Mouse (Mus musculus): Measurements from ENCODE around the gene Tsr2. TPM values are rescaled to one million over a fixed set of nuclear protein-coding genes. Genes with fewer than 3 reads are reported as not detected.

The Tsr2 gene
- polyA plus RNA-seq, 1 experiment from 2014 or later = 13.0 TPM

GRCm38 (mm10) chrX:151066071-151066666, 30.2 kb downstream of the Tsr2 start:
- ATAC-seq = no peak
- H3K9ac ChIP-seq (ENCODE audit: low read depth, low read length) = no peak overlapping the region
- H3K27me3 ChIP-seq (replicated peaks; ENCODE audit: control insufficient read depth, insufficient read depth, low read length) = no peaks in the 10 kb centered on the region
- H3K4me1 ChIP-seq (replicated peaks; ENCODE audit: control insufficient read depth, insufficient read depth, low read length) = no peaks in the 10 kb centered on the region
- no peak overlapping the region for H3K4me3 ChIP-seq (ENCODE audit: low read depth, low read length)
- H3K36me3 ChIP-seq (ENCODE audit: control insufficient read depth, insufficient read depth) = no peaks in the 10 kb centered on the region; the same call in 1 of the 2 replicates
- H3K9me3 ChIP-seq (ENCODE audit: control insufficient read depth) = no peaks in the 10 kb centered on the region
- H3K4me2 ChIP-seq (replicated peaks; ENCODE audit: low read depth) = no peak overlapping the region
- TF ChIP-seq CTCF (IDR thresholded peaks at IDR 0.05; ENCODE audit: low read depth) = no peak
- H3K27ac ChIP-seq (ENCODE audit: low read depth, low read length) = no peak overlapping the region
- WGBS = 87% methylated on average over 7 of the region's 7 CpGs

- 69% methylated on average over 3 of the region's 3 CpGs for WGBS
- no peak for TF ChIP-seq CTCF (IDR thresholded peaks at IDR 0.05; ENCODE audit: low read depth)
- no peak for ATAC-seq
- Histone ChIP-seq H3K4me1 (replicated peaks; ENCODE audit: control insufficient read depth, insufficient read depth, low read length) (no peaks in the 10 kb centered on the region), H3K27me3 (replicated peaks; ENCODE audit: control insufficient read depth, insufficient read depth, low read length) (no peaks in the 10 kb centered on the region), H3K4me2 (replicated peaks; ENCODE audit: low read depth) (no peak overlapping the region), H3K27ac (ENCODE audit: low read depth, low read length) (no peak overlapping the region), H3K9ac (ENCODE audit: low read depth, low read length) (no peak overlapping the region), H3K9me3 (ENCODE audit: control insufficient read depth) (no peaks in the 10 kb centered on the region), H3K4me3 (ENCODE audit: low read depth, low read length) (no peak overlapping the region), H3K36me3 (ENCODE audit: control insufficient read depth, insufficient read depth) (no peaks in the 10 kb centered on the region; the same call in 1 of the 2 replicates)
These were observed 34.6 kb downstream of the Tsr2 start for GRCm38 (mm10) chrX:151061615-151062299.

- 88% methylated on average over 1 of the region's 1 CpGs for WGBS
- ATAC-seq = no peak
- H3K27ac ChIP-seq (ENCODE audit: low read depth, low read length) = no peak overlapping the region
These were observed 37.0 kb downstream of the Tsr2 start for GRCm38 (mm10) chrX:151059346-151059745.

GRCm38 (mm10) chrX:151055559-151055958, 40.8 kb downstream of the Tsr2 start:
- H3K27ac ChIP-seq (ENCODE audit: low read depth, low read length) = no peak overlapping the region

More at GRCm38 (mm10) chrX:151059346-151059745, 37.0 kb downstream of the Tsr2 start:
- no peaks in the 10 kb centered on the region for H3K9me3 ChIP-seq (ENCODE audit: control insufficient read depth)
- 0 out of 2 replicates have a peak, but pooled peaks cover 2% of the 10 kb centered on the region for H3K4me1 ChIP-seq (replicated peaks; ENCODE audit: control insufficient read depth, insufficient read depth, low read length)
- no peak overlapping the region for H3K4me3 ChIP-seq (ENCODE audit: low read depth, low read length)
- no peak overlapping the region for H3K4me2 ChIP-seq (replicated peaks; ENCODE audit: low read depth)
- TF ChIP-seq CTCF (IDR thresholded peaks at IDR 0.05; ENCODE audit: low read depth) = no peak
- no peaks in the 10 kb centered on the region for H3K36me3 ChIP-seq (ENCODE audit: control insufficient read depth, insufficient read depth)
- no peaks in the 10 kb centered on the region for H3K27me3 ChIP-seq (replicated peaks; ENCODE audit: control insufficient read depth, insufficient read depth, low read length)
- no peak overlapping the region for H3K9ac ChIP-seq (ENCODE audit: low read depth, low read length)

GRCm38 (mm10) chrX:151054489-151054888, 41.9 kb downstream of the Tsr2 start:
- H3K27me3 ChIP-seq (replicated peaks; ENCODE audit: control insufficient read depth, insufficient read depth, low read length) = no peaks in the 10 kb centered on the region
- H3K4me2 ChIP-seq (replicated peaks; ENCODE audit: low read depth) = no peak overlapping the region
- 70% methylated on average over 5 of the region's 6 CpGs for WGBS
- no peak for ATAC-seq
- no peak overlapping the region for H3K27ac ChIP-seq (ENCODE audit: low read depth, low read length)
- H3K9me3 ChIP-seq (ENCODE audit: control insufficient read depth) = no peaks in the 10 kb centered on the region
- H3K4me1 ChIP-seq (replicated peaks; ENCODE audit: control insufficient read depth, insufficient read depth, low read length) = 0 out of 2 replicates have a peak, but pooled peaks cover 2% of the 10 kb centered on the region
- H3K4me3 ChIP-seq (ENCODE audit: low read depth, low read length) = no peak overlapping the region
- no peak overlapping the region for H3K9ac ChIP-seq (ENCODE audit: low read depth, low read length)
- H3K36me3 ChIP-seq (ENCODE audit: control insufficient read depth, insufficient read depth) = no peaks in the 10 kb centered on the region
- TF ChIP-seq CTCF (IDR thresholded peaks at IDR 0.05; ENCODE audit: low read depth) = no peak

More at GRCm38 (mm10) chrX:151055559-151055958, 40.8 kb downstream of the Tsr2 start:
- ATAC-seq = 0 out of 2 replicates have a peak, but pooled peaks have one; percentile 22
- H3K9ac ChIP-seq (ENCODE audit: low read depth, low read length) = no peak overlapping the region
- no peaks in the 10 kb centered on the region for H3K27me3 ChIP-seq (replicated peaks; ENCODE audit: control insufficient read depth, insufficient read depth, low read length)
- 0 out of 2 replicates have a peak, but pooled peaks cover 2% of the 10 kb centered on the region for H3K4me1 ChIP-seq (replicated peaks; ENCODE audit: control insufficient read depth, insufficient read depth, low read length)
- no peak overlapping the region for H3K4me2 ChIP-seq (replicated peaks; ENCODE audit: low read depth)
- no peaks in the 10 kb centered on the region for H3K36me3 ChIP-seq (ENCODE audit: control insufficient read depth, insufficient read depth)
- no peak overlapping the region for H3K4me3 ChIP-seq (ENCODE audit: low read depth, low read length)
- no peaks in the 10 kb centered on the region for H3K9me3 ChIP-seq (ENCODE audit: control insufficient read depth)
- WGBS = 24% methylated on average over 1 of the region's 1 CpGs
- TF ChIP-seq CTCF (IDR thresholded peaks at IDR 0.05; ENCODE audit: low read depth) = no peak

- Histone ChIP-seq H3K4me2 (replicated peaks; ENCODE audit: low read depth) (no peak overlapping the region), H3K4me1 (replicated peaks; ENCODE audit: control insufficient read depth, insufficient read depth, low read length) (0 out of 2 replicates have a peak, but pooled peaks cover 2% of the 10 kb centered on the region), H3K4me3 (ENCODE audit: low read depth, low read length) (no peak overlapping the region), H3K9ac (ENCODE audit: low read depth, low read length) (no peak overlapping the region), H3K27ac (ENCODE audit: low read depth, low read length) (no peak overlapping the region), H3K36me3 (ENCODE audit: control insufficient read depth, insufficient read depth) (no peaks in the 10 kb centered on the region), H3K27me3 (replicated peaks; ENCODE audit: control insufficient read depth, insufficient read depth, low read length) (no peaks in the 10 kb centered on the region), H3K9me3 (ENCODE audit: control insufficient read depth) (no peaks in the 10 kb centered on the region)
- WGBS = 72% methylated on average over 7 of the region's 7 CpGs
- ATAC-seq = no peak
- no peak for TF ChIP-seq CTCF (IDR thresholded peaks at IDR 0.05; ENCODE audit: low read depth)
These were observed 46.0 kb downstream of the Tsr2 start for GRCm38 (mm10) chrX:151050337-151050736.
